Mouse (Mus musculus): Measurements from ENCODE around the gene Tmem119.

Tmem119 gene

DNA sequence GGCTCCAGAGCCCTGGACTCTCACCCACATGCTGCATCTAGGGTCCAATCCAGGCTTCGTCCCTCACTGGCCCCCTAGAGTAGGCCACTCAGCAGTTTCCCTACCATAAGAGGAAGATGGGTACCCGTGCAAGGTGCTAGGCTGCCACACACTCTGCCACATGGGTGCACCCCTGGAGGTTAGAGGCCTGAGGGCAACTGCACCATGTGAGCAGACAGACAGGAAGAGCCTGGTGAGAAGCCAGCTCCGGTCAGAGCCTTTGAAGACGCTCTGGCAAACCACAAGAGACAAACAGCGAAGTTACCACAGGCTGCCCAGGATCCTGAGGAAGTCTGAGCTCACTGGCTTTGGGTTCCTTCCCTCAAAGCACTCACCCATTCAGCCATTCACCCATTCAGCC is 13.3 kb downstream of the Tmem119 start:
- DNase-seq, result no peak

DNA sequence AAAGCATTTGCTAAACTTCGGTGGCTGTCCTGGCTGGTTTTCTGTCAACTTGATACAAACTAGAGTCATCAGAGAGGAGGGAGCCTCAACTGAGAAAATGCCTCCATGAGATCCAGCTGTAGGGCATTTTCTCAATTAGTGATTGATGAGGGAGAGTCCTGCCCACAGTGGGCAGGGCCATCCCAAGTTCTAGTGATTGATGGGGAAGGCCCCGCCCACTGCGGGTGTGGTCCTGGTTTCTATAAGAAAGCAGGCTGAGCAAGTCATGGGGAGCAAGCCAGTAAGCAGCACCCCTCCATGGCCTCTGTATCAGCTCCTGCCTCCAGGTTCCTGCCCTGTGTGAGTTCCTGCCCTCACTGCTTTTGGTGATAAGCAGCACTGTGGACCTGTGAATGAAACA is 16.2 kb downstream of the Tmem119 start:
- DNase-seq, result peak in 1 of 2 experiments; percentile 39

DNA sequence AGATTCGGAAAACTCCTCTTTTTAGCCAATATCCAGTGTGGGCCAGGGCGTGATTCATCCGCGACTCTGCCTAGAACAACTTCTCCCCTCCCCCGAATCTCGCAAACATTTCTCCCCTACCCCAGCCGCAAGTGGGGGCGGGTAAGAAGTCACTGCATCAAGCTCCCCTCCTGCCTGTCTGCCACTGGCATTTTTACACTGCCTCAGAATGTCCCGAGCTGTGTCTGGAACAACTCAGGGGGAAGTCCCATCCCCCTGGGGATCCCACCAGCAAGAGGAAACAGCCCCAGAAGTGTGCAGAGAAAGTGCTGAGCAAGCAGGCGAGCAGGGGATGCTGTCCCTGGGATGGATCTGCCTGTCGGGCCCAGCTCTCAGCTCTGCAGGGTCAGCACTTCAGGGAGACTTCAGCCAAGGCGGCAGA is 16.7 kb downstream of the Tmem119 start:
- DNase-seq, result peak; percentile 64 to 86

DNA sequence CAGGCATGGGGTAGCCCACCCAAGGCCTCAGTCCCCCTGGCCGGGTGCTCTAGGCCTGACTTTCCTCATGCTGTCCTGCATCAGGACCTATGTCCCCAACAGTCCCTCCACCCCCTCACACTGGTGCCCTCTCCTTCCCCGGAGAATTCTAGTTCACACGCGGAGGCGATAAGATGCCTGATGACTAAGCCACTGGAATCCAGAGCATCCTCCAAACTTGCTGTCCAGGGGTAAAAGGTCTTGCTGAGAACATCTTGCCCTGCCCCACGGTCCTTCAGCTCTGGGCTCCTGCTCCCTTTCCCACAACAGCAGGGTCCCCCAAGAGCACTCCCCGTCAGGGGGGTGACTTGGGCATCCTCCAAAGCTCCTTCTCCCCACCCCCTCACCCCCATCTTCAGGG is 17.7 kb downstream of the Tmem119 start:
- DNase-seq, result peak; percentile 39 to 63

DNA sequence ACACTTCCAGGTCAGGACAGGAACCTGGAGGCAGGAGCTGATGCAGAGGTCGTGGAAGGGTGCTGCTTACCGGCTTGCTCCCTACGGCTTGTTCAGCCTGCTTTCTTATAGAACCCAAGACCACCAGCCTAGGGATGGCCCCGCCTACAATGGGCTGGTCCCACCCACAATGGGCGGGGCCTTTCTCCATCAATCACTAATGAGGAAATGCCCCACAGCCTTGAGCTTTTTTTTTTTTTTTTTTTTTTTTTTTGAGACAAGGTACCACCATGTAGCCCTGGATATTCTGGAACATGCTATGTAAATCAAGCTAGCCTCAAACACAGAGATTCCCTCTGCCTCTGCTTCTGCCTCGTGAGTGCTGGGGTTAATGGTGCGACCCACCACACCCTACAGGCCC is 18.4 kb downstream of the Tmem119 start:
- DNase-seq, result no peak

DNA sequence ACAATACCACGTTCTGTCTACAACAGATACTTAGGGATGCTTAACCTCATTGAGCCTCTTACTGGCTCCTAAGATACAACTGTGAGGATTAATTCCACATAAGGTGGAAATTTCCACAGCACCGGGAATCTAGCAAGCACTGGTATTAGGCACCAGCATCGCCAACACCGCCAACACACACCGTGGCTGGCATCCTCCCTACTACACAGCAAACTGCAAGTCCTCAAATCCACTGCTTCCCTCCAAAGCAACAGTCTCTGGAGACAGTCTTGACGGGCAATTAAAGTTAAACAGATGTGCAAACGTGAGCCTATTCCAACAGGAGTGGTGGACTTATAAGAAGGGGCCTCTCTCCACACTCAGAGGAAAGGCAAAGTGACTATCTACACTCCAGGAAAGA is 19.1 kb downstream of the Tmem119 start:
- DNase-seq, result no peak

DNA sequence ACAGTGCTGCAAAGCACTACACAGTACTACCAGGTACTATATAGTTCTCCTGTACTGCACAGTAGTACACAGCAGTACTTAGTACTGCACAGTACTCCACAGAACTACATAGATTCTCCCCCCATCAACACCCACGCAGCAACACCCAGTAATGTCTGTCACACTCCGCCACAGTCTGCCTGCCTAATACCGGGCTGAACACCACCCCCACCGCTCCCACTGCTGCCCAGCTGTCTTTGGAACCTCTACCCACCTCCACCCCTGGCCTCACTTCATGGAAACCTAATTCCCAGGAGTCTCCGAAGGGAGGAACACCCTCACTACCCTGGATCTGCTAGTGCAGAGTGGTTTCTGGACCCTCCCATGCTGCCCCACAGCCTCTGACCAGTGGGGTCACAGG is 19.6 kb downstream of the Tmem119 start:
- no peak for DNase-seq

DNA sequence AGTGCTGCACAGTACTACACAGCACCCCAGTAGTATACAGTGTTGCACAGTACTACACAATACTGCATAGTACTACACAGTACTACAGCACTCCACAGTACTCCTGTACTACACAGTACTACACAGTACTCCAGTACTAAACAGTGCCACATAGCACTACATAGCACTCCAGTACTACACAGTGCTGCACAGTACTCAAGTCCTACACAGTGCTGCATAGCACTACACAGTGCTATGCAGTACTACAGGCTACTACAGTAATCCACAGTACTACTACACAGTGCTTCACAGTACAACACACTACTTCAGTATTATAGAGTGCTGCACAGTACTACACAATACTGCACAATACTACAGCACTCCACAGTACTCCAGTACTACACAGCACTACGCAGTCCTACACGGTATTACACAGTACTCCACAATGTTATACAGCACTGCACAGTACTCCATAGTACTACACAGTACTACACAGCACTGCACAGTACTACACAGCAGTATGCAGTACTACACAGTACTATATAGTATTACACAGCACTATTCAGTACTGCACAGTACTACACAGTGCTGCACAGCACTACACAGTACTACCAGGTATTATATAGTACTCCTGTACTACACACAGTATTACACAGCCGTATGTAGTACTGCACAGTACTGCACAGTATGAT is 20.1 kb downstream of the Tmem119 start:
- DNase-seq, result no peak

DNA sequence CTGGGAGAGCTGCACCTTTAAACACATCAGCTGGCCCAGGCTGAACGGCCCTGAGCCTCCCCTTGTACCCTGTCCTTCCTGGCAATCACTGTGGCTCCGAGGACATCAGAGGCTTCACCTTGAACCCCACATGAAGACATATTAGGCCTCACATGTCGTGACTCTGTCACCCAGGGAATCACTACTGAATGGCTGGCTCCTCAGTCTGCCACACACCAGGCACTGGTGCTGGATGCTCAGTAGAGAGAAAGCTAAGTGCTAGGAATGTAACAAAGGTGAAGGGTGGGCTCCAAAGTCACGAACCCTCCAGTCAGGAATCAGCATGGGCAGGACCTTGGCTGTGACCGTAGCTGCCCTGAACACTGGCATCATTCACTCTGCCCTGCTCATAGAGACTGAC is 20.7 kb downstream of the Tmem119 start:
- no peak for DNase-seq

DNA sequence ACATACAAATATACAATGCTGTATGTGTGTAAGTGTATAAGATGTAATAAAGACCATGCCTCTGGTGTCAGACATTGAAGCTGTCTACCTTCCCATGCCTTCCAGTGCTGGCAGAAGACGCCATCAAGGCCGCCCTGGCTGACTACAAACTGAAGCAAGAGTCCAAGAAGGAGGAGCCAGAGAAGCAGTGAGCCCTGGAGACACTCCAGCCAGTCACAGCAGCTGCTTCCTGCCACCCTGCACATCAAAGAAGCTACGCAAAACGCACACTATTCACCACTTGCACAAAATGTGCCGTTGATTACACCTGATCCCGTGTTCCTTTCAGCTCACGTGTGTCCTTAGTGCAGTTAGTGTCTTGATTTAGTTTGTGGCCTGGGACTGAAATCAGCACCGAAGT is 22.6 kb downstream of the Tmem119 start:
- DNase-seq, result peak in 1 of 2 experiments; percentile 57

DNA sequence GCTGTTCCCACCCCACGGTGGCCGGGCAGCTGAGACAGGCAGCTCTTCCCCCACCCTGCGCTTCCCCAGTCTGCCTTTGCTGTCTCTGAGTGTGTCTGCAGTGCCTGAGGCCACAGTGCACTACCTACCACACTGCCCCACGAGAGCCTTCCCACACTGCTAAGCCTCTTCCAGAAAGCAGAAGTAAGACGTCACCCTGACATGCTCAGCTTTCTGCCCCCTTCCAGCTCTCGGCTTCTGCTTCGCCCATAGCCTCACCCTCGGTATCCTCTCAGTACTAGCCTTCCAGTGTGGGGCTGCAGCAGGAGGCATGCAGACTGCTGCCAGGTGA is 23.5 kb downstream of the Tmem119 start:
- DNase-seq, result no peak

DNA sequence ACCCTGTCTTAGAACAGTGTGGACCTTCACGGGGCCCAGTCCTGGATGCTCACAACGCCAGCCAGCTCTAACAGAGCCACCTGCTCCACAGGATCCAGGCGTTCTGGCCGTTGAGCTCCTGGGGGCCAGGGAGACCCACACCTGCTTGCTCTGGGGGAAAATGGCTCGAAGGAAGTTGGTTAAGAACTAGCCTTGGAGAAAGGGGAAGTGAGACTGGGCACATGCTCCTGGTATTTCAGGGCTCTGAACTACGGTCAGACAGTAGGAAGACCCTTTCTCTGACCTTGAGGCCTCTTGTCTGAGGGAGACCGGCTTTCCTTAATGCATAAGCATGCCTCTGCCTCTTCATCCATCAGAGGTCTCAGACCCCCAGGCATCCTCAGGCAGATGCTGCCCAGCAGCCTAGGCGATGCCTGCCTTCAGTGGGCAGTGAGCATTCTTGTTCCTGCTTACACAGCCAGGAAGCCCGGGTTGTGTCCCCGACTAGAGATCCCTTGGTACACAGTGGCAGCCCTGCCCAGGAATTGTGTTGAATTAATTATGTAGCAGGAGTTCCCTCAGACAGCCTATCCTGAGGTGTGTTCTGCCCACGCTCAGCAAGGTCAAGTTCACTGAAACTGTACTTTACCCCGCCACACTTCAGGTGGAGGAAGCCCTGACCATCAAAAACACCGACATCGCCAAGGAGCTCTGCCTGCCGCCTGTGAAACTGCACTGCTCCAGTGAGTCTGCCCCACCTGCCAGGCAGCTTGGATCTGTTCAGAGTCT is 24.0 kb downstream of the Tmem119 start:
- DNase-seq, result peak; percentile 36 to 79

DNA sequence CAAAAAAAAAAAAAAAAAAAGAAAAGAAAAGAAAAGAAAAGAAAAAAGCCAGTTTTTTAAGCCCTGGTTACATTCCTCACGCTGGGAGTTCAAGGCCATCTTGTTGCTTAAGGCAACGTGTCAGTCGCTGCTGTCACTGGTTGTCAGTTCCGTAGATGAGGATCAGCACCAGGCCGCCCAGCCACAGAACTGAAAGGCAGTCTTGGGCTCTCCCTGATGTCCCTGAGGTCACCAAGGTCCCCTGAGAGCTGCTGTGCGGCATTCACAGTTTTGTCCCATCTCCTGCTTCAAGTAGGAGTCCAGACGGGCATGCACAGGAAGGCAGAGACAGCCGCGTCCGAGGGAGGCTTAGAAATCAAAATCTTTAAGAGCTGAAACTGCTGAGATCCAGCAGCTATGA is 24.7 kb downstream of the Tmem119 start:
- no peak for DNase-seq

DNA sequence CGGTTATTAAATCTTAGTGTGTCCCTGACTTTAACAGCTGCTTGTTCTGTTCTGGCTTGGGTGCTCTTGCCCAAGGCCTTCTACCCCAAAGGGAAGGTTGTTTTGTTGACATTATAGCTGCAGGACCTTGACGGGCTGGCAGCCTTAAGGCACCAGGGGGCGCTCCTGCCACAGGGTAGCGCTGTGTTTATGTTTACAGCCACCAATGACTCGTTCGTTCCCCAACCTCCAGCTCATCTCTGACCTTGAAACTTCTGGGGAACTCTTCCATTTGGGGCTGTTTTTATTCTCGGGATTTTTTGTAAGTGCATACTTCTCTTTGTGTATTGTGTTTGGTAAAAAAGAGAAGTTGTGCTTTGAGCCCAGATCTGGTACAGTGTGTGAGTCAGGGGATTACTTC is 26.7 kb downstream of the Tmem119 start:
- DNase-seq, result peak; percentile 89 to 94

DNA sequence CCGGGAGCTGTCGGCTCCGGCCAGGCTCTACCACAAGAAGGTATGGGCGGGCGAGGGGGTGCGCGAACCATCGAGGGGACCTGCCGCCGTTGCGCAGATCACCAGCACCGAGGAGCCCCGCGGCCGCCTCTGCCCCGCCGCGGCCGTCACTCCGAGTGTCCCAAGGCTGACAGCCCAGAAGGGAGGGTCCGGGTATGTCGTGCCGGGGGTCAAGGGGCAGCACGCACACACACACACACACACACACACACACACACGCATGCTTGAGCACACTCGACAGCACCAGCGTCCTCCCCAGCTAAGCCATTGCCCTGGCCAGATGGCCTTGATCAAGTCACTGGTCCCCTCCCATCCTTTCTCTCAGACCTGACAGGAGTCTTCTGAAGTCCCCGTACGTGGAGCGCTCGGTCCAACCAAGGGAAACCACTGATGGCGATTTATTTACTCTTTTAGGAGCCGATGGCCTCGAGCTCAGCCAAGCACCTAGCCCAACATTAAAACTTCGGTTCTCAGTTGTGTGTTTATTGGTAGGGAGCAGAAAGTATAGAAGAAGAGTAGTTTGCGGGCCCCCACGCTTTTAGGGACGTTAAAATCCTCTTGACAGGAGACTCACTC is 27.3 kb downstream of the Tmem119 start:
- no peak for DNase-seq

DNA sequence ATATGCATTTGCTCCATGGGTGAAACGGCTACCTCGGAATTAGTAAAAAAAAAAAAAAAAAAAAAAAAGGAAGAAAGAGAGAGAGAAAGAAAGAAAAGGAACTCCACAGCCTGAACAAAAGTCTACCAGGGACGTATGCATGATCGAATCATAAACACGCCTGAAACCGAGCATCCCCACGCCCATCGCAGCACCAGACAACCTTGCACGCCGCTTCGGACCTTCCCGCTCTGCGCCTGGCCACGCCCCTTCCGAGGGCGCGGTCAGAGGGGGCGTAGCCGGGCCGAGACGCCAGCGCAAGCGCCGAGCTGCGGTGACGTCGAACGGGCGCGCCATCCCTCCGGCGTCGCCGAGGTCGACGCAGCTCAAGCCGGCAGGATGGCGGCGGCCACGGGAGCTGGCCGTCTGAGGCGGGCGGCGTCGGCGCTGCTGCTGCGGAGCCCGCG is 27.8 kb downstream of the Tmem119 start, which contains the start of the genes Sart3 and Iscu:
Gene Sart3, minus strand, starts transcription at position 61 of the 446 bp plus-strand sequence.
Gene Iscu, plus strand, starts transcription at position 299 of the 446 bp plus-strand sequence.
- DNase-seq, result peak; percentile 91 to 97

DNA sequence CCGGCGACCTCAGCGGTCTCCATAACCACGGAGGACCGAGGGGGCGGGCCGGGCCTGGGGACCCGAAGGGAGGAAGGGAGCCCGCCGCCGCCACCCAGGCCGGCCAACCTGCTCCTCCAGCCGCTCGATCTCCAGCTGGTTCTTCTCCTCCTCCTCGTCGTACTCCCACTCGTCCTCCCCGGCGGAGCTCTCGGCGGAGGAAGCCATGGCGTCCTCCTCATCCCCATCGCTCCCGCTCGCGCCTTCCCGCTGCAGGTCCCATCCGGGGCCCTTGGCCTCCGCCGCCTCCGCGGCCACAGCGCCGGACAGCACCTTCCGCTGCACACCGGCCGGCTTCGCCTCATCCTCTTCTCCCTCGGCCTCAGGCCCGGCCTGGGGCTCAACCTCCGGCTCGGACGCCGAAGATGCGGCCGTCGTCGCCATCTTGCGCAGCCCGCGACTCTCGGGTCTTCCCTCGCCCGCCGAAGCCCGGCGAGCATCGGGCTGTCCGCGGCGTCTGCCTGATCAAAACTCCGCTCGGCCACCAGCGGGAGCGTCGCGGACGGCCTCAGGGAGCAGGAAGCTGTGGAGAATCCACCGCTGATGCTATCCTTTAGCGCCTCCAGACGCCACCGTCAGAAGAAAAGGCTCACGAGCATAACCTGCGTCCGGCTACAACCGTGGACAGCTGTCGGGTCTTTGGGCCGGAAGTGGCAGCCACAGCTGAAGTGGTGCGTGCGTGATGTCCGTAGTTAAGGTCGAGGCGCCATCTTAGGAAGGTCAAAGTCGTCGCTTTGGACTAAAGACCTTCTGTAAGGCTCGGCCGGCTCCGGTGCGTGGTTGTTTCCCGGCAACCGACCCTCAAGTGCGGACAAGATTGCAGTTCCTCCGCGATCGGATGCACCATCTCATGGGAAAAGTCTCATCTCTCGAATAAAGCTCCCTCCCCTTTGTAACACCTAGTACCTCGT is 28.8 kb downstream of the Tmem119 start:
- DNase-seq, result peak; percentile 89 to 94

DNA sequence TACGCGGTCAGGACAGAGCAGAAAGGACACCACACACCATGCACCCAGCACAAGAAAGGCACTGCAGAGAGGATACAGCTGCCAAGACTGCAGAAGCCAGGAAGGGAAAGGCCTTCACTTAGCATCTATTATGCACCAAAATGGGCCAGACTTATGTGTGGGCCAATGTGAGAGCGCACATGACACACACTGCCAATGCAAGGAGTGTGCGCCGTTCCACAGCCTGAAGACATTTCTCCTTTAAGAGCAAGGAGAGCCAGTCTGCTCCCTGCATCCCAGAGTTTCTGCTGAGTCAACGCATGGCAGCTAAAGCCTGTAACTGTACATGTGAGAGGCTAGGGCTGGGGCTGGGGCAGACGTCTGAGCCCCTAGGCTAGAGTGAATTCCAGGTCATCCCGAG is 31.5 kb downstream of the Tmem119 start:
- DNase-seq, result no peak

DNA sequence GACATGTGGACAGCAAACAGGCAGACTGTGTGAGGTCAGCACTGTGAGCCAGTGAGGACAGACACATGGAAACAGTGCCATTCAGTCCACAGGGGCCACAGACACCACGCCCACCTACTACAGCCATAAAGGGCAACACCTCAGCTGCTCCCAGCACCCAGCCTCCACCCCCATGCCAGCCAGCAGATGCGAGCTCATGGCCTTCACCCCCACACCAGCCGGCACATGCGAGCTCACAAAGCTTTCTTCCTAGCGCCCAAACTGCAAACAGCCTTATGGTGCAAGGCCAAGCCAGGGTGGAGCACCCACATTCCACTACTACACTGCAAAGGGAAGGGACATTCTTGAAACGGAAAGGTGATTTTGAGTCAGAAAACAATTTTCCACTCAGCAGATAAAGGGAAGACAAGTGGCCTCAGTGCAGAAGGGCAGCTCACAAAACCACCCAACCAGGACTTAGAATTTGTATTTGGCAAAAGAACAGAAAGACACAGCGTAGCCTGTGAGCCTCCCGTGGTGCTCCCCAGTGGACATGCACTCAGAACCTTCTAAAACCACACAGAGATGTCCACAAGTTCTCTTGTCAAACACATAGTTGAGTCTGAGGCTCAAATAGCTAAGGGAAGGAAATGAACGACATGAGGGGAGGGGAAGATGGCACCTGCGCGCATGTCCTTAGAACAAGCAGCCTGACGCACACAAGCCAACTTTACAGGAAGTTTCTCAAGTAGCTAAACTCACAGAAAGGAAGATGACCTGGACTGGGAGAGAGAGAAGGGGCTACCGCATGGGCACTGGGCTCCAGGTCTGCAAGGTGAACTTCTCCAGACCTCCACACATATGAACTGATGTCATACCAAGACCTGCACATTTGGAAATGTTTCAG is 34.4 kb downstream of the Tmem119 start:
- no peak for DNase-seq

DNA sequence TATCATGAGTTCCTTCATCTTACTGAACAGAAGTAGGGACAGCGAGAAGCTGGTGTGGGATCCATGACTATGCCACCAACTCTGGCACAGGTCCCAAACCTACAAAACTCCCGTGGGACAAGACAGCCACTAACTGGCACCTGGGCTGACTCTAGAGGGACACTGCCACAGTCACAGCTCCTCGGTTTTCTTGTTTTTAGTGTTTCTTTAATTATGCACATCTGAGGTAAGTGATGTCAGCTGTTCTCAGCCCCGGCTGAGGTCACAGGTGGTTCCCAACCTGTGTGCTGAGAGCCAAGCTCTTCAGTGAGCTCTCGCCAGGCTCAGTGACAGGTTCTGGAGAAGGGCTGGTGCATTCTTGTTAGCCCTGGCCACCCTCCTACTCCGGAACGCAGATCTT is 35.9 kb downstream of the Tmem119 start:
- no peak for DNase-seq

DNA sequence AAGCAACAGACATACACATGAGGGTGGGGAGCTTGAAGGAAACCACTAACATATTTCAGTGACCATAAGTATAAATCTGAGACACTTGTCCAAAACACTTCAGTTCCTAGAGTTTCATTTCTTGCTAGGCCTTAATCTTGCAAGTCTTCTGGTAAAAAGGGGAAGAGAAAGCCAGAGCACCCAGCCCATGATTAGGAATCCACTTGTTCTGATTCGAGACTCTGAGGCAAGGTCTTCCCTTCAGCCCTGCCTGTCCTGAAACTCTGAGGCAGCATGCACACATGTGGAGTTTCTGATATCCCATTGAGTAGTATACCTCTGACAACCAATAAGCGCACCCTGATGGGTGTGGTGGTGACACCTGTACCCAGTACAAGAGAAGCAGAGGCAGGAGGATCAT is 38.7 kb downstream of the Tmem119 start:
- DNase-seq, result no peak
